Mouse (Mus musculus): Measurements from ENCODE around the gene Cap1.
A peak's percentile ranks its signal among the peaks of the same experiment; 100 is the strongest.
"Not testable (repeated sequence)": the region's sequence is repeated elsewhere in the genome, so short reads cannot be mapped to it uniquely, and the experiment has no call there.

The Cap1 gene

GRCm38 (mm10) chr4:122836403-122836775 is 49.5 kb downstream of the Cap1 start:
- DNase-seq, result no peak

GRCm38 (mm10) chr4:122835530-122836402 is 50.1 kb downstream of the Cap1 start, which contains the start of gene Ppt1:
Ppt1 (plus strand) TSS chr4:122836242.
- DNase-seq, result peak; percentile 86

- DNase-seq, result no peak
Observed at GRCm38 (mm10) chr4:122831888-122832287, 54.0 kb downstream of the Cap1 start.

- DNase-seq, result no peak
Observed at GRCm38 (mm10) chr4:122829339-122829738, 56.5 kb downstream of the Cap1 start.

GRCm38 (mm10) chr4:122827651-122828050 is 58.2 kb downstream of the Cap1 start:
- DNase-seq, result no peak

- DNase-seq, result not testable (repeated sequence)
Observed at GRCm38 (mm10) chr4:122820941-122821340, 64.9 kb downstream of the Cap1 start.

- no peak for DNase-seq
Observed at GRCm38 (mm10) chr4:122816202-122816601, 69.7 kb downstream of the Cap1 start.

- no peak for DNase-seq
Observed at GRCm38 (mm10) chr4:122811824-122812223, 74.0 kb downstream of the Cap1 start.

- DNase-seq, result no peak
Observed at GRCm38 (mm10) chr4:122811180-122811579, 74.7 kb downstream of the Cap1 start.

All from lung, postnatal 14 days (tissue).